Mouse (Mus musculus) limb, embryonic 13.5 days (tissue): ENCODE data around the gene Atp2b1. TPM values are rescaled to one million over a fixed set of nuclear protein-coding genes. Genes with fewer than 3 reads are reported as not detected.

Experiments used
- ATAC-seq: fragments of 200-750 bp; cut with Nextera tagmentation; 2 replicates; pipeline ENCODE4 v1.8.0; 2017; ENCODE audit warnings: low read depth, moderate number of reproducible peaks, moderate TSS enrichment; ENCODE audit not compliant: low FRiP score
- H3K27ac ChIP-seq: fragments of 300-500 bp; sonication (generic); 2 replicates; pipeline ENCODE4 v1.5.1; 2015; ENCODE audit warnings: inconsistent platforms, mild to moderate bottlenecking, moderate library complexity
- H3K27me3 ChIP-seq: fragments of 300-500 bp; sonication (generic); 2 replicates; pipeline ENCODE4 v1.6.1; 2015; ENCODE audit warnings: mild to moderate bottlenecking, inconsistent platforms
- H3K36me3 ChIP-seq: fragments of 300-500 bp; sonication (generic); 2 replicates; pipeline ENCODE4 v1.6.1; 2015; ENCODE audit warnings: inconsistent platforms, mild to moderate bottlenecking, moderate library complexity
- H3K4me1 ChIP-seq: fragments of 300-500 bp; sonication (generic); 2 replicates; pipeline ENCODE4 v1.6.1; 2015; ENCODE audit warnings: inconsistent platforms
- H3K4me2 ChIP-seq: fragments of 300-500 bp; sonication (generic); replicated peaks from 2 replicates; pipeline ENCODE4 v1.6.1; 2015; ENCODE audit warnings: inconsistent platforms, mild to moderate bottlenecking, moderate library complexity
- H3K4me3 ChIP-seq: fragments of 300-500 bp; sonication (generic); 2 replicates; pipeline ENCODE4 v1.5.1; 2015; ENCODE audit warnings: moderate library complexity, mild to moderate bottlenecking, inconsistent platforms
- H3K9ac ChIP-seq: fragments of 300-500 bp; sonication (generic); 2 replicates; pipeline ENCODE4 v1.6.1; 2015; ENCODE audit warnings: mild to moderate bottlenecking, inconsistent platforms
- H3K9me3 ChIP-seq: fragments of 300-500 bp; sonication (generic); 2 replicates; pipeline ENCODE4 v1.6.1; 2016; ENCODE audit warnings: inconsistent platforms
- WGBS: fragments of 180-500 bp; shearing (Covaris S2); methylation state at CpG from one replicate; pipeline ENCODE4 v1.1.7; 2015; 5-methylcytosine and 5-hydroxymethylcytosine counted together
- polyA plus RNA-seq: library from polyadenylated mRNA; unstranded; fragments of >200 nt; fragmentation: Nextera tagmentation; extraction: Ambion mirVana; gene quantifications from 2 replicates; pipeline ENCODE4 v1.2.1, GENCODE M21; 2015

Gene Atp2b1
- polyA plus RNA-seq, result 152 and 155 TPM in 2 replicates

GRCm38 (mm10) chr10:98913961-98914809, at the start of gene Atp2b1:
Gene Atp2b1 (plus strand): TSS chr10:98914406.
- Histone ChIP-seq H3K36me3 (no peaks in the 10 kb centered on the region), H3K4me3 (peak within 1 kb of the TSS; percentile 89), H3K27me3 (no peaks in the 10 kb centered on the region), H3K4me2 (peak within 1 kb of the TSS; percentile 96), H3K9ac (peak within 1 kb of the TSS; percentile 87), H3K9me3 (no peaks in the 10 kb centered on the region), H3K4me1 (peaks cover 13% of the 10 kb centered on the region), H3K27ac (peak within 1 kb of the TSS; percentile 98)
- WGBS, result 0% methylated on average over 83 of the region's 120 CpGs
- ATAC-seq, result peak; percentile 95

GRCm38 (mm10) chr10:98864851-98865250, 49.4 kb upstream of the Atp2b1 start:
- H3K9ac ChIP-seq, result no peak overlapping the region
- H3K4me3 ChIP-seq, result no peak overlapping the region
- 55% methylated on average over 3 of the region's 3 CpGs for WGBS
- H3K4me2 ChIP-seq, result no peak overlapping the region
- ATAC-seq, result no peak
- no peaks in the 10 kb centered on the region for H3K36me3 ChIP-seq
- H3K27me3 ChIP-seq, result no peaks in the 10 kb centered on the region
- no peak overlapping the region for H3K27ac ChIP-seq
- no peaks in the 10 kb centered on the region for H3K9me3 ChIP-seq
- H3K4me1 ChIP-seq, result peaks cover 5% of the 10 kb centered on the region; the same call in 1 of the 2 replicates

- Histone ChIP-seq H3K4me1 (peaks cover 5% of the 10 kb centered on the region; the same call in 1 of the 2 replicates), H3K36me3 (no peaks in the 10 kb centered on the region), H3K27ac (no peak overlapping the region), H3K9me3 (no peaks in the 10 kb centered on the region), H3K9ac (no peak overlapping the region), H3K4me2 (no peak overlapping the region), H3K4me3 (no peak overlapping the region), H3K27me3 (no peaks in the 10 kb centered on the region)
- no peak for ATAC-seq
- WGBS, result 96% methylated on average over 5 of the region's 5 CpGs
These were observed 47.3 kb upstream of the Atp2b1 start for GRCm38 (mm10) chr10:98866836-98867370.

GRCm38 (mm10) chr10:98868351-98868908, 45.8 kb upstream of the Atp2b1 start:
- no peak for ATAC-seq
- H3K27me3 ChIP-seq, result no peaks in the 10 kb centered on the region
- WGBS, result 81% methylated on average over 4 of the region's 4 CpGs
- no peak overlapping the region for H3K27ac ChIP-seq
- no peaks in the 10 kb centered on the region for H3K36me3 ChIP-seq
- no peaks in the 10 kb centered on the region for H3K9me3 ChIP-seq
- H3K4me3 ChIP-seq, result no peak overlapping the region
- H3K4me2 ChIP-seq, result no peak overlapping the region
- no peak overlapping the region for H3K9ac ChIP-seq
- peaks cover 5% of the 10 kb centered on the region; the same call in 1 of the 2 replicates for H3K4me1 ChIP-seq

GRCm38 (mm10) chr10:98877855-98878254, 36.4 kb upstream of the Atp2b1 start:
- H3K27ac ChIP-seq, result no peak overlapping the region
- ATAC-seq, result no peak
- H3K4me3 ChIP-seq, result no peak overlapping the region
- no peaks in the 10 kb centered on the region for H3K36me3 ChIP-seq
- no peaks in the 10 kb centered on the region for H3K9me3 ChIP-seq
- no peaks in the 10 kb centered on the region for H3K4me1 ChIP-seq
- H3K27me3 ChIP-seq, result no peaks in the 10 kb centered on the region
- WGBS, result 71% methylated on average over 3 of the region's 3 CpGs
- H3K9ac ChIP-seq, result no peak overlapping the region
- H3K4me2 ChIP-seq, result no peak overlapping the region

- H3K27me3 ChIP-seq, result no peaks in the 10 kb centered on the region
- ATAC-seq, result no peak
- H3K4me2 ChIP-seq, result no peak overlapping the region
- no peak overlapping the region for H3K4me3 ChIP-seq
- H3K9ac ChIP-seq, result no peak overlapping the region
- H3K4me1 ChIP-seq, result no peaks in the 10 kb centered on the region
- no peaks in the 10 kb centered on the region for H3K36me3 ChIP-seq
- no peaks in the 10 kb centered on the region for H3K9me3 ChIP-seq
- H3K27ac ChIP-seq, result no peak overlapping the region
- WGBS, result 65% methylated on average over 2 of the region's 2 CpGs
These were observed 35.6 kb upstream of the Atp2b1 start for GRCm38 (mm10) chr10:98878636-98879035.

- 90% methylated on average over 8 of the region's 8 CpGs for WGBS
These were observed 34.1 kb upstream of the Atp2b1 start for GRCm38 (mm10) chr10:98880057-98880456.

GRCm38 (mm10) chr10:98880711-98881110, 33.5 kb upstream of the Atp2b1 start:
- Histone ChIP-seq H3K4me2 (no peak overlapping the region), H3K27ac (no peak overlapping the region), H3K36me3 (no peaks in the 10 kb centered on the region), H3K4me1 (no peaks in the 10 kb centered on the region), H3K27me3 (no peaks in the 10 kb centered on the region), H3K9me3 (no peaks in the 10 kb centered on the region), H3K9ac (no peak overlapping the region), H3K4me3 (no peak overlapping the region)
- WGBS, result 71% methylated on average over 2 of the region's 2 CpGs
- ATAC-seq, result no peak

More at GRCm38 (mm10) chr10:98880057-98880456, 34.1 kb upstream of the Atp2b1 start:
- no peak overlapping the region for H3K4me2 ChIP-seq
- no peaks in the 10 kb centered on the region for H3K36me3 ChIP-seq
- H3K27me3 ChIP-seq, result no peaks in the 10 kb centered on the region
- no peaks in the 10 kb centered on the region for H3K9me3 ChIP-seq
- no peak for ATAC-seq
- no peaks in the 10 kb centered on the region for H3K4me1 ChIP-seq
- no peak overlapping the region for H3K9ac ChIP-seq
- H3K4me3 ChIP-seq, result no peak overlapping the region
- no peak overlapping the region for H3K27ac ChIP-seq

GRCm38 (mm10) chr10:98881492-98881891, 32.7 kb upstream of the Atp2b1 start:
- Histone ChIP-seq H3K9ac (no peak overlapping the region), H3K27me3 (no peaks in the 10 kb centered on the region), H3K4me2 (no peak overlapping the region), H3K27ac (no peak overlapping the region), H3K36me3 (no peaks in the 10 kb centered on the region), H3K4me1 (no peaks in the 10 kb centered on the region), H3K9me3 (no peaks in the 10 kb centered on the region), H3K4me3 (no peak overlapping the region)
- no peak for ATAC-seq
- WGBS, result 86% methylated on average over 6 of the region's 6 CpGs

GRCm38 (mm10) chr10:98882587-98882986, 31.6 kb upstream of the Atp2b1 start:
- H3K27ac ChIP-seq, result no peak overlapping the region
- WGBS, result 76% methylated on average over 5 of the region's 5 CpGs
- no peaks in the 10 kb centered on the region for H3K4me1 ChIP-seq
- no peak overlapping the region for H3K9ac ChIP-seq
- H3K4me3 ChIP-seq, result no peak overlapping the region
- no peak overlapping the region for H3K4me2 ChIP-seq
- H3K27me3 ChIP-seq, result no peaks in the 10 kb centered on the region
- peak; percentile 81 for ATAC-seq
- no peaks in the 10 kb centered on the region for H3K36me3 ChIP-seq
- no peaks in the 10 kb centered on the region for H3K9me3 ChIP-seq

GRCm38 (mm10) chr10:98884445-98884844, 29.8 kb upstream of the Atp2b1 start:
- no peaks in the 10 kb centered on the region for H3K36me3 ChIP-seq
- no peaks in the 10 kb centered on the region for H3K9me3 ChIP-seq
- H3K27ac ChIP-seq, result no peak overlapping the region
- H3K9ac ChIP-seq, result no peak overlapping the region
- no peak overlapping the region for H3K4me3 ChIP-seq
- 87% methylated on average over 2 of the region's 2 CpGs for WGBS
- no peaks in the 10 kb centered on the region for H3K27me3 ChIP-seq
- no peak overlapping the region for H3K4me2 ChIP-seq
- no peak for ATAC-seq
- H3K4me1 ChIP-seq, result no peaks in the 10 kb centered on the region

GRCm38 (mm10) chr10:98886770-98887271, 27.4 kb upstream of the Atp2b1 start:
- Histone ChIP-seq H3K9me3 (peaks cover 5% of the 10 kb centered on the region; the same call in 1 of the 2 replicates), H3K9ac (no peak overlapping the region), H3K27me3 (no peaks in the 10 kb centered on the region), H3K4me1 (no peaks in the 10 kb centered on the region), H3K27ac (no peak overlapping the region), H3K4me2 (no peak overlapping the region), H3K36me3 (no peaks in the 10 kb centered on the region), H3K4me3 (no peak overlapping the region)
- ATAC-seq, result no peak
- 89% methylated on average over 3 of the region's 3 CpGs for WGBS
